Mouse (Mus musculus): ENCODE results near the gene Cdk5.

- TF ChIP-seq CTCF (IDR thresholded peaks at IDR 0.05; ENCODE audit: borderline replicate concordance, insufficient read depth, low read length), result no peak
- TF ChIP-seq POLR2A (IDR thresholded peaks at IDR 0.05; ENCODE audit: low read depth, low read length), result no peak
These were observed 30.6 kb upstream of the Cdk5 start for GRCm38 (mm10) chr5:24453985-24454303.
